Mouse (Mus musculus) heart, adult 2 months (tissue): ENCODE data around the gene Glis3. TPM values are rescaled to one million over a fixed set of nuclear protein-coding genes. Genes with fewer than 3 reads are reported as not detected.
A peak's percentile ranks its signal among the peaks of the same experiment; 100 is the strongest.

ENCODE experiments used
- DNase-seq, 2 experiments: peaks; one replicate each; pipeline ENCODE4 v3.0.0; 2021
- H3K27ac ChIP-seq: fragments of 200-600 bp; 2 replicates; pipeline ENCODE4 v1.8.1; 2022
- H3K27me3 ChIP-seq: fragments of 200-500 bp; 2 replicates; pipeline ENCODE4 v1.6.1; 2012; ENCODE audit warnings: mild to moderate bottlenecking, low read length, inconsistent platforms, mixed read lengths; ENCODE audit not compliant: control insufficient read depth, insufficient read depth
- H3K36me3 ChIP-seq: fragments of 200-500 bp; 2 replicates; pipeline ENCODE4 v1.6.1; 2012; ENCODE audit warnings: low read length, inconsistent platforms; ENCODE audit not compliant: control insufficient read depth, insufficient read depth
- H3K4me1 ChIP-seq: fragments of 200-500 bp; 2 replicates; pipeline ENCODE4 v1.6.1; 2011; ENCODE audit warnings: low read length; ENCODE audit not compliant: control insufficient read depth, insufficient read depth
- H3K4me3 ChIP-seq: fragments of 200-600 bp; 2 replicates; pipeline ENCODE4 v1.8.1; 2022
- H3K79me2 ChIP-seq: fragments of 200-500 bp; replicated peaks from 2 replicates; pipeline ENCODE4 v1.6.1; 2012; ENCODE audit warnings: mild to moderate bottlenecking, inconsistent platforms, low read length, moderate library complexity, mixed read lengths; ENCODE audit not compliant: control insufficient read depth, insufficient read depth
- H3K9ac ChIP-seq: fragments of 200-500 bp; 2 replicates; pipeline ENCODE4 v1.6.1; 2012; ENCODE audit warnings: low read depth, mild to moderate bottlenecking, control low read depth, inconsistent platforms, low read length, mixed read lengths
- CTCF ChIP-seq: fragments of 200-600 bp; IDR thresholded peaks from 2 replicates; pipeline ENCODE4 v1.8.1; 2022; ENCODE audit warnings: antibody characterized with exemption, mild to moderate bottlenecking, moderate library complexity
- EP300 ChIP-seq: fragments of 200-500 bp; IDR thresholded peaks from 2 replicates; pipeline ENCODE4 v1.6.1; 2011; ENCODE audit warnings: low read depth, low read length, control low read depth; ENCODE audit not compliant: insufficient read depth
- POLR2A ChIP-seq: fragments of 200-500 bp; IDR thresholded peaks from 2 replicates; pipeline ENCODE4 v1.6.1; 2011; ENCODE audit warnings: mild to moderate bottlenecking, low read depth, low read length, control low read depth; ENCODE audit not compliant: insufficient read depth
- WGBS: fragments of 180-500 bp; shearing (Covaris S2); methylation state at CpG from one replicate; pipeline ENCODE4 v1.1.7; 2018; 5-methylcytosine and 5-hydroxymethylcytosine counted together
- intact Hi-C: fragments of 180-260 bp; cut with DNase I; formaldehyde crosslinking; loops from one replicate; pipeline ENCODE4 v1.15.1; 2025
- polyA plus RNA-seq: library from polyadenylated mRNA; depleted of rRNA; stranded (reverse); fragments of >200 nt; gene quantifications from 2 replicates; pipeline ENCODE4 v1.2.3, GENCODE M21; 2012
- total RNA-seq, 2 experiments: library from RNA; stranded (reverse); gene quantifications; 2 replicates each; pipeline ENCODE4 v1.2.3; 2021

Gene Glis3
- total and polyA plus RNA-seq, 3 experiments, result 0.55 to 1.3 (median 1.1) TPM

DNA sequence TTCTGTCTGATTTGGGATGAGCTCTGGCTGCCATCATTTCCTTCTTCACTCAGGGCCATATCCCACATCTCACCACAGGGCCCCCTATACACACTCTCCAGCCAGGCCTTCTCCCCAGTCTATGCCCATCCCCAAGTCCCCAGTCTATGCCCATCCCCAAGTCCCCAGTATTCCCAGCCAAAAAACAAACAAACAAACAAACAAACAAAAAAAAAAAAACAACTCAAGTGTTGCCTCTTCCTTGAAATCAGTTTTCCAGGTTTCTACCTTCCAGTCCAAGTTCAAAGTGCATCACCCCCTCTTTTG lies 118.2 kb downstream of the Glis3 start:
- Histone ChIP-seq H3K27ac (no peak overlapping the region), H3K79me2 (no peaks in the 10 kb centered on the region), H3K27me3 (no peaks in the 10 kb centered on the region)

DNA sequence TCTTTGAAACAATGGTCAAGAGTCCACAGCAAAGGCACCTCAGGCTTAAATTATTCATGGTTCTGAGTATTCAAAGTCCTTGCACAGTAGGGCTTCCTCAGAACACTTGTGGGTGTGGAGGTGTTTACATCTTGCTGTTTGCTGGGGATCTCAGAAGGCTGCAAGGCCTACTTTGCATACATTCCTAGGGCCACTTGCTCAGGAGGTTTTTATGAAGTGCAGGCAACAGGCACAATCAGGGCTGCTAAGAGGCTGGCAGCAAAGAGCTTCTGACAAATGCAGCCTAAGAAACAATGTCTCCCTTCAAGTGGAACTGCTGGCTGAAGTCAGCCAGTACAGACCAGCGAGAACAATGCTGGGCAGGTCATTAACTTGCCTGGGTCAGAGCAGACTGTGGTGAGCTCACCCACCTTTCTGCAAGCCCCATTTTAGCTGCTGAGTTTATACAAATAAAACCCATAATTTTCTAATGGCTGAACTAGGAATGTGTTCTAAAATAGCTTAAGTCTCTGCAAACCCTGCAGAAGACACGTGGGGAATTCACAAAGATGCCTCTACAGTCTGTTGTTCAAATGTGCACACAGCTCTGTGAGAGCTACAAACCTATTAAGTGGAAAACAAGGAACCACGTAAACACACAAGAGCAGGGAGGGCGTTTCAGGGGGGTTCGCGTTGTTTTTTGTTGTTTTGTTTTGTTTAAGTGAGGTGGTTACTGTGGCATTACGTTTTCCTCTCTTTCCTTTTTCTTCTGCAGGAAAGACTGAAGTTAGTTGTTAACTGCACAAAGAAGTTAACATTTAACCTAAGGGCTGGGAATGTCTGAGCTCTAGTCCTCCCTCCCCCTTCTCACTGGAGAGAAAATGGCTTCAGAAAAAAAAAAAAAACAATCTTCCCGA lies 118.8 kb downstream of the Glis3 start:
- H3K9ac ChIP-seq, result no peak overlapping the region
- intact Hi-C loops, result no loop called here
- H3K4me3 ChIP-seq, result no peak overlapping the region
- TF ChIP-seq EP300 (no peak), POLR2A (no peak), CTCF (no peak)
- no peaks in the 10 kb centered on the region; the same call in 1 of the 2 replicates for H3K4me1 ChIP-seq
- no peak overlapping the region for H3K27ac ChIP-seq
- WGBS, result 63% methylated on average over 8 of the region's 8 CpGs
- H3K27me3 ChIP-seq, result no peaks in the 10 kb centered on the region
- no peaks in the 10 kb centered on the region for H3K36me3 ChIP-seq
- DNase-seq, result no peak
- no peaks in the 10 kb centered on the region for H3K79me2 ChIP-seq

More for the DNA sequence above, 118.2 kb downstream of the Glis3 start:
- intact Hi-C loops, result no loop called here
- no peak overlapping the region for H3K4me3 ChIP-seq
- no peaks in the 10 kb centered on the region for H3K36me3 ChIP-seq
- no peak for TF ChIP-seq POLR2A
- TF ChIP-seq EP300, result no peak
- no peaks in the 10 kb centered on the region; the same call in 1 of the 2 replicates for H3K4me1 ChIP-seq
- no peak for DNase-seq
- no peak overlapping the region for H3K9ac ChIP-seq

DNA sequence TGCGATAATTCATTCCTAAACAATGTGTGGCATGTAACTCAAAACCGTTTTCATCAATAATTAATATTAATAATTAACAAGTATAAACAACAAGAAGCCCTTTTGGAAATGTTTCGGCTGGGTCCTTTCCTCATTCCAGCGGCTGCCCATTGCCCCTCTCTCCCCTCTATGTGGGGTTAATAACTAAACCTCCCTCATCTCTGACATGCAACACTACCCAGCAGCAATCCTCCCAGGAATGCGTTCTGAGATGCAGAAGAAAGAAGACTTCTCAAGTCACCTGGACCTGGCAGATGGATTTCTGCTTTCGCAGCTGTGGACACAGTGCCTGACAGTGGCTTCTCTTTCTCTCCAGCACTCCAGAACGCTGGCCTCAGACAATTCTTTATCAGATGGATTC lies 120.0 kb downstream of the Glis3 start:
- TF ChIP-seq POLR2A, result no peak
- TF ChIP-seq EP300, result no peak
- H3K9ac ChIP-seq, result no peak overlapping the region
- no peak for DNase-seq
- H3K36me3 ChIP-seq, result no peaks in the 10 kb centered on the region
- no peak overlapping the region for H3K27ac ChIP-seq
- intact Hi-C loops, result no loop called here
- no peaks in the 10 kb centered on the region for H3K79me2 ChIP-seq
- no peak overlapping the region for H3K4me3 ChIP-seq
- H3K4me1 ChIP-seq, result no peaks in the 10 kb centered on the region; the same call in 1 of the 2 replicates
- 75% methylated on average over 7 of the region's 7 CpGs for WGBS
- no peaks in the 10 kb centered on the region for H3K27me3 ChIP-seq

DNA sequence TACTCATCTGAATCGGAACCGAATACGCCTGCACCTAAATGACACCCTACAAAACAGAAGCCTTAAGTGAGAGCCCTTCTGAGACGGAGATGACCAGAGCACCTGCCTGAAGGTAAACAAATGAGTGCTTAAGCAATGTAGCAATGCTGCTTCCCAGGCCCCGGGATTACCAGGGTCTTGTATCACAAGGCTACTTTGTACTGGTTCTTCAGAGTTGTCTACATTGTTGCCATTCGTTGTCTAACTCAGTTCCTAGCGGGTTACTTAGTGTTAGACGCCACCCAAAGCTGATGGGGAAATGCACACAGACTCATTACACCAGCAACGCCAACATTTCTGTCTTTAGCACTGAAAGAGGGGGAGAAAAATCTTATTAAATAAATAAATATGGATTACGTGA lies 120.5 kb downstream of the Glis3 start:
- Histone ChIP-seq H3K27me3 (no peaks in the 10 kb centered on the region), H3K79me2 (no peaks in the 10 kb centered on the region), H3K4me3 (no peak overlapping the region), H3K36me3 (no peaks in the 10 kb centered on the region), H3K27ac (no peak overlapping the region), H3K9ac (no peak overlapping the region), H3K4me1 (no peaks in the 10 kb centered on the region; the same call in 1 of the 2 replicates)
- no peak for DNase-seq
- WGBS, result 86% methylated on average over 10 of the region's 10 CpGs
- intact Hi-C loops, result no loop called here
- no peak for TF ChIP-seq EP300
- TF ChIP-seq CTCF, result no peak
- no peak for TF ChIP-seq POLR2A

GRCm38 (mm10) chr19:28558661-28559060 lies 121.2 kb downstream of the Glis3 start:
- Histone ChIP-seq H3K36me3 (no peaks in the 10 kb centered on the region), H3K4me1 (no peaks in the 10 kb centered on the region; the same call in 1 of the 2 replicates), H3K27me3 (no peaks in the 10 kb centered on the region), H3K79me2 (no peaks in the 10 kb centered on the region), H3K27ac (no peak overlapping the region), H3K4me3 (no peak overlapping the region), H3K9ac (no peak overlapping the region)
- WGBS, result 69% methylated on average over 8 of the region's 8 CpGs
- intact Hi-C loops, result no loop called here
- TF ChIP-seq EP300 (no peak), POLR2A (no peak), CTCF (no peak)
- DNase-seq, result peak in 1 of 2 experiments; percentile 10

DNA sequence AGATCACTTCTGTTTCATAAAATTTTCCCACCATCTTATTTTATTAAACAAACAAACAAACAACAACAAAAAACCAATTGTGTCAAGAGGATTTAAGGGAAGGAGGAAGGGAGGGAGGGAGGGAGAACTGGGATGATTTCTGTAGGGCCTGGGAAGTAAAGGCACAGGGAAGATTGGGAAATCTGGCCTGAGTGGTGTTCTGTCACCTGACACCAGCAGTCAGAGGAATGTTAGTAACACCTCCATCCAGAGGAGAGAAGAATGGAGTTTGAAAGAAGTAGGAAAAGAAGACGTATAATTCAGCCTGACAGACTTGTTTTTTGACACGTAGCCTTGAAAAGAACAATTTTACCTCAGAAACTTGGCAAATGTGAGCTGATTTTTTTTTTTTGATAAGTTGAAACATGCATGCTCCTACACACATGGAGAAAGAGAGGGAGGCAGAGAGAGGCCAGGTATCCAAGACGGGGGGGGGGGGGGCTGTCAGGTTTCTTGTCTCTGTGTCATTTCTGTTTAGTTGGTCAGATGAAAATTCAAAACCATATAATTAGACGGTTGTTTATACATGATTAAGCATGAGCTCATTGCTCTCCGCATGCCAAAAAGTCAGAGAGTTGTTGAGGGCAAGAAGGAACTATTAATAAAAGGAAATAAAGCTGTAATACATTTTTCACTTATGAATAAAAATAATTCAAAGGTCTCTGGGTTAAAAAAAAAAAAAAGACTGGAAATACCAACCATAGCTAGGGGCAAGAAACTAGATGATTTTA lies 122.1 kb downstream of the Glis3 start:
- intact Hi-C loops, result no loop called here
- Histone ChIP-seq H3K27ac (no peak overlapping the region), H3K4me3 (no peak overlapping the region), H3K36me3 (no peaks in the 10 kb centered on the region), H3K79me2 (no peaks in the 10 kb centered on the region), H3K27me3 (no peaks in the 10 kb centered on the region), H3K4me1 (no peaks in the 10 kb centered on the region; the same call in 1 of the 2 replicates), H3K9ac (no peak overlapping the region)
- no peak for TF ChIP-seq EP300
- TF ChIP-seq CTCF, result no peak
- no peak for TF ChIP-seq POLR2A
- DNase-seq, result no peak
- 51% methylated on average over 5 of the region's 5 CpGs for WGBS
